Mouse (Mus musculus) large intestine, adult 2 months (tissue): ENCODE results near the gene Fam49a. TPM values are rescaled to one million over a fixed set of nuclear protein-coding genes. Genes with fewer than 3 reads are reported as not detected.
A peak's percentile ranks its signal among the peaks of the same experiment; 100 is the strongest.

Source experiments
- DNase-seq: peaks from one replicate; pipeline ENCODE4 v3.0.0-alpha.2; 2012; ENCODE audit warnings: low read depth, low spot score
- WGBS: fragments of 180-500 bp; shearing (Covaris S2); methylation state at CpG from one replicate; pipeline ENCODE4 v1.1.7; 2018; 5-methylcytosine and 5-hydroxymethylcytosine counted together
- polyA plus RNA-seq: library from polyadenylated mRNA; depleted of rRNA; stranded (reverse); fragments of >200 nt; gene quantifications from 2 replicates; pipeline ENCODE4 v1.2.3, GENCODE M21; 2012

Fam49a gene
- polyA plus RNA-seq, 1 experiment, result 1.3 TPM

DNA sequence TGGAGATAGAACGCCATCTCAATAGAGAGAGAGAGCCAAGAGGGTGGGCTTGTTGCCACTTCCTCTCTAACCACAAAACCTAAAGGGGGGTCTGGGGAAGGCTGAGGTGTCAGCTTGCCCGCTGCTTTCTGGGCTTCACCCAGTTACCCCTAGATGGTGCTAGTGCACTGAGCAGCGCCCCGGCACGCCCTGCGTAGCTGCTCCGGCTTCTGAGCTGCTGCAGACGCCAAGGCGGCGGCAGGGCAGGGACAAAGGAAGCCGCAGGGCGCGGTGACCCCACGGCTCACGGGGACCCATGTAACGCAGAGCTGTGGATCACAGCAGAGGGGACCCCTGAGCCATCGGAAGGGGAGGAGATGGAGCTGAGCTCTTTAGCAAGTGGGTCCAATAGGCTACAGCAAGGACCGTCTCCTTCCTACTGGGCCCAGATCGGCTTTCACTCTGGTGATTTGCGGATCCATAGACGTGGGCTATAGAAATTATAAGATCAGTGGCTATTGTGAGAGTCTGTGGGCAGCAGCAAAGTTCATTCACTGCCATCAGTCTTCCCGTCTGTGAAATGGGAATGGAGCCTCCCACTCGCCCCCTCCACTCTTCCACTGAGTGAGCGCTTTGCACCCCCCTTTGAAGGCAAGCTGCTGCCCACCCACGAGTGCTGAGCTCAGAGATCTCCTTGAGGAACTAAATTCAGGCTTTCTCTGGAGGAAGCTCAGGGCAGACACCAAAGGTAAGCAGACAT is 159.1 kb downstream of the Fam49a start:
- WGBS, result 13% methylated on average over 25 of the region's 25 CpGs

DNA sequence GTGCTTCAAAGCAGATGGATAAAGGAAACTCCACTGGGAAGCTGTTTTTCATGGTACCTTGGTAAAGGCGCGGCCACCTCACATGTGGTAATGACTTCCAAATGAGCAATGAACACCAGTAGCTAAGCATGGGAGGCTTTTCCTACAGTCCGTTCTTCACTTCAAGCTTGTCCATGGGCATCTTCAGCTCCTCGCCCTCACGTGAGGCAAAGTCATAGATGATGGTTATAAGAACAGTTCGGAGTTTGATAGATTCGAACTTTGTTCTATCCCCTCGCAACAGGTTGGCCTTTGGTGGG is 159.6 kb downstream of the Fam49a start:
- no peak for DNase-seq
- 94% methylated on average over 8 of the region's 8 CpGs for WGBS

More for the DNA sequence above, 159.1 kb downstream of the Fam49a start:
- DNase-seq, result peak; percentile 40

GRCm38 (mm10) chr12:12425188-12425587 is 163.2 kb downstream of the Fam49a start:
- DNase-seq, result no peak
- 74% methylated on average over 5 of the region's 5 CpGs for WGBS

- 76% methylated on average over 1 of the region's 1 CpGs for WGBS
- DNase-seq, result no peak
Observed at GRCm38 (mm10) chr12:12427285-12427684, 165.3 kb downstream of the Fam49a start.

DNA sequence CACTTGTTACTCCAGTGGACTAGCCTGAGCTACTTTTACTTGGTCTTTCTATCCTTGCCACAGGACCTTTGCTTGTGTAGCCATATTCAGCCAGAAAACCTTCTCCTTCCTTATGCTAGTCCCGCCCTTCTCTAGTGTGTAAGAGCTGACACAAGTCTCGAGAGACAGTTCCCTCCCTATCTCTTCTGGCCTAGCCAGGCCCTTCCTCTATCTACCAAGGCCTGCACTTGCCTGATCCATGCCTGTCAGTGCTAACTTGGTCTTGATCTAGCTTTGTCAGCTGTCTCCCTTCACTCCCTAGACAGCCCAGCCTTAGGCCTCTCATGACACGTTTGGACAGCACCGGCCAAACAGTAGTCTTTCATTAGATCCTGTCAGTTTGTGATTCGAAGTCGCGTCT is 166.9 kb downstream of the Fam49a start:
- 83% methylated on average over 7 of the region's 7 CpGs for WGBS
- DNase-seq, result no peak
